Mouse (Mus musculus) kidney, adult 2 months (tissue): ENCODE results near the gene Vmn1r198. TPM values are rescaled to one million over a fixed set of nuclear protein-coding genes. Genes with fewer than 3 reads are reported as not detected.
"Not testable (repeated sequence)": the region's sequence is repeated elsewhere in the genome, so short reads cannot be mapped to it uniquely, and the experiment has no call there.

Experiments
- DNase-seq: peaks from one replicate; pipeline ENCODE4 v3.0.0; 2021
- H3K27ac ChIP-seq: fragments of 200-500 bp; 2 replicates; pipeline ENCODE4 v1.5.1; 2012; ENCODE audit warnings: low read depth, low read length, control low read depth, inconsistent platforms; ENCODE audit not compliant: insufficient read depth
- H3K27me3 ChIP-seq: fragments of 200-500 bp; replicated peaks from 2 replicates; pipeline ENCODE4 v1.6.1; 2012; ENCODE audit warnings: mild to moderate bottlenecking, moderate library complexity, low read length, inconsistent platforms; ENCODE audit not compliant: control insufficient read depth, insufficient read depth
- H3K36me3 ChIP-seq: fragments of 200-500 bp; 2 replicates; pipeline ENCODE4 v1.6.1; 2012; ENCODE audit warnings: mild to moderate bottlenecking, moderate library complexity, low read length, inconsistent platforms; ENCODE audit not compliant: control insufficient read depth, insufficient read depth
- H3K4me1 ChIP-seq: fragments of 200-500 bp; 2 replicates; pipeline ENCODE4 v1.6.1; 2011; ENCODE audit warnings: low read length; ENCODE audit not compliant: control insufficient read depth, insufficient read depth
- H3K4me3 ChIP-seq: fragments of 200-500 bp; 2 replicates; pipeline ENCODE4 v1.5.1; 2011; ENCODE audit warnings: mild to moderate bottlenecking, low read depth, low read length, control low read depth; ENCODE audit not compliant: insufficient read depth
- CTCF ChIP-seq: fragments of 200-500 bp; conservative IDR thresholded peaks from 2 replicates; pipeline ENCODE4 v1.5.1; 2011; ENCODE audit warnings: low read depth, mild to moderate bottlenecking, control low read depth, low read length, moderate library complexity, mixed read lengths; ENCODE audit not compliant: insufficient read depth, insufficient read length
- POLR2A ChIP-seq: fragments of 200-500 bp; IDR thresholded peaks from one replicate; pipeline ENCODE4 v1.6.1; 2011; ENCODE audit warnings: low read depth, low read length, control low read depth
- WGBS: fragments of 180-500 bp; shearing (Covaris S2); methylation state at CpG from one replicate; pipeline ENCODE4 v1.1.7; 2018; 5-methylcytosine and 5-hydroxymethylcytosine counted together
- polyA plus RNA-seq: library from polyadenylated mRNA; depleted of rRNA; stranded (reverse); fragments of >200 nt; gene quantifications from 2 replicates; pipeline ENCODE4 v1.2.3, GENCODE M21; 2012; rRNA removed

Gene Vmn1r198
- polyA plus RNA-seq: not detected in 2 replicates

DNA sequence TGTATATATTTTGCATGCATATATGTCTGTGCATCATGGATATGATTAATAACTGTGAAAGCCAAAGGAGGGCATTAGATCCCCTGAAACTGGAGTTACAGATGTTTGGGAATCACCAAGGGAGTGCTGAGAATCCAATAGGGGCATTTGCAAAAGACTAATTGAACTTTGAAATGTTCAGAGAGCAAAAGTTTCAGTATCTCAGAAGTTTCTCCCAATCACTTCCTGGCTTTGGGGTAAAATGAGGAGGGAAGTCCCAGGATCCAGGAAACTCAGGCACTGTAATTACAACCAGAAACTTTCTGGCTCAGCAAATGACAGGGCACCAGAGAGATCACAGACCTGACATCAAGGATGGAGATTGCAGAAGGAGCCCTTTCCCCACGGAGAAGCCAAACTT, at the start of gene Vmn1r198:
TSS of gene Vmn1r198 (plus strand) at position 301 of the 400 bp plus-strand sequence.
- Histone ChIP-seq H3K27ac (no peak within 1 kb of the TSS), H3K27me3 (no peaks in the 10 kb centered on the region), H3K4me3 (no peak within 1 kb of the TSS), H3K36me3 (no peaks in the 10 kb centered on the region), H3K4me1 (no peaks in the 10 kb centered on the region)
- no peak for DNase-seq
- TF ChIP-seq CTCF (no peak), POLR2A (no peak)
- WGBS: 37% methylated on average over 1 of the region's 1 CpGs

DNA sequence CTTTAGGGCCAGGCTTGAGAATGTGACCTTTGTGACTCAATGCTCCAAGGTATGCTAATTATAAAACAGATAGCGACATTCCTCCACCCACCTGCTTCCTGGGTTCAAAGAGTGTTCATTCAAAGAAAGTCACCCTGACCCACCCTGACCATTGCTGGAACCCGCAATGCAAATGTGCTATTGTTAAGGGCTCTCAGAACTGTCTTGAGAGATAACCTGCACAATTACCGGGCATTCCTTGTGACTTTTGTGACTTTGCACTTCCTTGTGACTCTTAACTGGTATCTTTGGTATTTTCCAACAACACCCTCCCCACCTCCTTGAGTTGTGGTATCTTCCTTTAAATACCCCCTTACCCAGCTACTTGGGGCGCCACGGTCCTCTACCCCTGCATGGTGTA, 42.1 kb upstream of the Vmn1r198 start:
- not testable (repeated sequence) for H3K4me3 ChIP-seq, H3K36me3 ChIP-seq, H3K4me1 ChIP-seq, H3K27ac ChIP-seq, H3K27me3 ChIP-seq, DNase-seq
- WGBS: 88% methylated on average over 5 of the region's 5 CpGs

DNA sequence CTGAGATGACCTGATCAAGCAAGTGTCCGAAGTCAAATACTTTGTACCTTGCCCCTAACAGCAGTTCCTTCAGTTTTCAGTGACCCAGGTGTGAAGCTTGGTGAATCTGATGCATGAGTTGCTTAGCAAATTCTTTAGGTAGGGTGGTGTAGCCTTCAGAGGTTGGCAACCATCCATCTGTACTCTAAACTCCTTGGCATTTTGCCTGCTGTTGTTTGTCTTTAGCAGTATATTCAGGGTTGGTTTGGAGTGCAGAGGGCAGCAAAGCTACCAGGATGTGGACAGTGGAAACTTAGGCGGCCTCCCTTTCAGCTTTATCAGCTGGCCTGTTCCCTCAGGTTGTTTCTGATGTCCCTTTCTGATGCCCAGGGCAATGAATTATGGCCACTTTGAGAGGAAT, 34.8 kb upstream of the Vmn1r198 start:
- no peaks in the 10 kb centered on the region for H3K36me3 ChIP-seq
- H3K4me1 ChIP-seq: no peaks in the 10 kb centered on the region
- TF ChIP-seq CTCF (no peak), POLR2A (no peak)
- WGBS: 42% methylated on average over 2 of the region's 2 CpGs
- H3K27ac ChIP-seq: no peak overlapping the region
- H3K27me3 ChIP-seq: no peaks in the 10 kb centered on the region
- H3K4me3 ChIP-seq: no peak overlapping the region
- DNase-seq: peak; percentile 9

DNA sequence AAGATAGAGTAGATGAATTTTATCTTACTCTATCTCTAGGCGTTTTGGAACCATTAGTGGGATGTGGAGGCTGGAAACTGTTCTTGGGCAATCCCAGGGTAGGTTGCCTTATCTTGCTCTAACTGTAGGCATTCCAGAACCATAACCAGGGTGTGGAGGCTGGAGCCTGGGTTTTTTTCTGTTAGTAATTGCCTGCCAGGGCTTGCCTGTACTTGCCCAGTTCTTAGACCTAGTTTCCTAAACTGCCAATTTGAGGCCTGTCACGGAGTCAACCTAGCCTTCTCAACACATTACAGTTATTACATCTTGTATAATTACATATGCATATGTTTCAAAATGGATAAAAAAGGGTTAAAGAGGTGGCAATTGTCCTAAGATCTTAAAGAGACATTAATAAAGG, 32.8 kb upstream of the Vmn1r198 start:
- no peak for DNase-seq
- Histone ChIP-seq H3K36me3 (no peaks in the 10 kb centered on the region), H3K4me3 (no peak overlapping the region), H3K4me1 (no peaks in the 10 kb centered on the region), H3K27me3 (no peaks in the 10 kb centered on the region), H3K27ac (no peak overlapping the region)
- 83% methylated on average over 2 of the region's 2 CpGs for WGBS
- TF ChIP-seq CTCF (no peak), POLR2A (no peak)

DNA sequence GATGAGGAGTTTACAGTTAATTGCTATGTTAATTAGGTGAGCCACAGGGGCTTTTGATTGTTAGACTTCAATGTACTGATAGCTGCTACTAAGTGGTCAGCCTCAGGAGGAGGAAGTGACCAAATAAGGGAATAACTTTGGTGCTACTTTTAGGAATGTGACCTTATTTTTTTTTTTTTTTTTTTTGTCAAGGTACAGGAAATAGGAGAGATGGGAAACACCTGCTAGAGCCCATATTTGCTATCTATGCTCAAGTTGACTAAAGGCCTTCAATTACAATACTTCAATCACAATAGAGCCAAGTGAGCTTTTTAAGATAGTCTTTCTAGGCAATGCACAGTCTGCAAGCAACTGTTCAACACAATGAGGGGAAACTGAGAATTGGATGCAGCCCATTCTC, 30.1 kb upstream of the Vmn1r198 start:
- Histone ChIP-seq H3K36me3 (no peaks in the 10 kb centered on the region), H3K4me1 (no peaks in the 10 kb centered on the region), H3K27ac (no peak overlapping the region), H3K27me3 (no peaks in the 10 kb centered on the region), H3K4me3 (no peak overlapping the region)
- no peak for TF ChIP-seq CTCF
- TF ChIP-seq POLR2A: no peak
- no peak for DNase-seq

DNA sequence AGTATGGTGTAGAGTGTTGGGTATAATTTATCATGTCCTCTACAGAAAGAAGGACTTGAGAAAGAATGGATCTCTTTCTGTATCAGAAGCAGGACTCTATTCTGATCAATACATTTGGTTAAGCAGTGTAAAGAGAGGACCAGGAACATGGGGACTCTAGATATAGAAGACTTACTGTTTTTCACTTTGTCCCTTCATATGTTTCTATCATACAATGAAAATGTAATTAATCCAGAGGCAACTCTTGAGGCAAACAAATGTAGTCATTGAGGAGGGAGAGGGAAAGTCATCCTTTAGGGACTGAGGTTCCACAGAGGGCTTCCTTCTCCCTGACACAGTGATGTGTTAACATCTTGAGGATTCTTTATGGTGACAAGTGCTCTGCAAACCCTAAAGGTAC, 25.9 kb upstream of the Vmn1r198 start, which contains the start of gene Vmn1r197:
TSS of gene Vmn1r197 (plus strand) at position 301 of the 400 bp plus-strand sequence.
- no peak for DNase-seq
- Histone ChIP-seq H3K27ac (no peak within 1 kb of the TSS), H3K4me1 (no peaks in the 10 kb centered on the region), H3K4me3 (no peak within 1 kb of the TSS), H3K36me3 (no peaks in the 10 kb centered on the region), H3K27me3 (no peaks in the 10 kb centered on the region)
- TF ChIP-seq POLR2A (no peak), CTCF (no peak)

DNA sequence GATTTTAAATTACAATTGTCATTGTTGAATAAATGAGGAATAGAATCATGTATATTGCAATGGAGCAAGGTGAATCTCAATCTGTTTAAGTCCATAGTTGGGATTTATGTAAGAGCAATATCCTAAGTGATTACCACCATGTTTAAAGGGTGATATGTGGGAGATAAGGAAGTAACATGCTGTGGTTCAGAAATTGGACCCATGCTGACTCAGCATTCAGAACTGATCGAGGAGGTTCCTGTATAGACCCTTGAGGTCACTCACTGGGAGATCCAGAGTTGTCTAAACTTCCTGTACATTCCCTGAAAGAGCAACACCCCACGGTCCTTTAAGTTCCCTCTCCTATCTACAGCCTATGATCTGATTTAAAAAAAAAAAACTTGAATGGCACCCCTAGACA, 16.9 kb upstream of the Vmn1r198 start:
- Histone ChIP-seq H3K27me3 (no peaks in the 10 kb centered on the region), H3K27ac (no peak overlapping the region), H3K36me3 (no peaks in the 10 kb centered on the region), H3K4me1 (no peaks in the 10 kb centered on the region), H3K4me3 (no peak overlapping the region)
- TF ChIP-seq CTCF (no peak), POLR2A (no peak)
- DNase-seq: no peak
- 60% methylated on average over 2 of the region's 2 CpGs for WGBS

DNA sequence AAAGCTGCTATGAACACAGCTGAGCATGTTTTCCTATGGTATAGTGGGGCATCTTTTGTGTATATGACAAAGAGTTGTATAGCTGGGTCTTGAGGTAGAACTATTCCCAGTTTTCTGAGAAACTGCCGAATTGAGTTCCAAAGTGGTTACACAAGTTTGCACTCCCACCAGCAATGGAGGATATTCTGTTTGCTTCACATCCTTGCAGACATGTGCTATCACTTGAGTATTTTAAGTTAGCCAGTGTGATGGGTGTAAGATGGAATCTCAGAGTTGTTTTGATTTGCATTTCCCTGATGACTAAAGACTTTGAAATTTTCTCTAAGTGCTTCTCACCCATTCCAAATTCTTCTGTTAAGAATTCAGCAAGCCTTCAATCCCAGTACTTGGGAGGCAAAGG, 14.6 kb upstream of the Vmn1r198 start:
- Histone ChIP-seq H3K27ac (no peak overlapping the region), H3K4me1 (no peaks in the 10 kb centered on the region), H3K27me3 (no peaks in the 10 kb centered on the region), H3K4me3 (no peak overlapping the region), H3K36me3 (no peaks in the 10 kb centered on the region)
- TF ChIP-seq CTCF (no peak), POLR2A (no peak)
- no peak for DNase-seq
- WGBS: 80% methylated on average over 1 of the region's 1 CpGs
